Mouse (Mus musculus) heart, adult 2 months (tissue): ENCODE measurements around the gene Pdss2. TPM values are rescaled to one million over a fixed set of nuclear protein-coding genes. Genes with fewer than 3 reads are reported as not detected.

Source experiments
- DNase-seq, 2 experiments: peaks; one replicate each; pipeline ENCODE4 v3.0.0; 2021
- H3K27ac ChIP-seq: fragments of 200-600 bp; 2 replicates; pipeline ENCODE4 v1.8.1; 2022
- H3K27me3 ChIP-seq: fragments of 200-500 bp; 2 replicates; pipeline ENCODE4 v1.6.1; 2012; ENCODE audit warnings: mild to moderate bottlenecking, low read length, inconsistent platforms, mixed read lengths; ENCODE audit not compliant: control insufficient read depth, insufficient read depth
- H3K36me3 ChIP-seq: fragments of 200-500 bp; 2 replicates; pipeline ENCODE4 v1.6.1; 2012; ENCODE audit warnings: low read length, inconsistent platforms; ENCODE audit not compliant: control insufficient read depth, insufficient read depth
- H3K4me1 ChIP-seq: fragments of 200-500 bp; 2 replicates; pipeline ENCODE4 v1.6.1; 2011; ENCODE audit warnings: low read length; ENCODE audit not compliant: control insufficient read depth, insufficient read depth
- H3K4me3 ChIP-seq: fragments of 200-600 bp; 2 replicates; pipeline ENCODE4 v1.8.1; 2022
- H3K79me2 ChIP-seq: fragments of 200-500 bp; replicated peaks from 2 replicates; pipeline ENCODE4 v1.6.1; 2012; ENCODE audit warnings: mild to moderate bottlenecking, inconsistent platforms, low read length, moderate library complexity, mixed read lengths; ENCODE audit not compliant: control insufficient read depth, insufficient read depth
- H3K9ac ChIP-seq: fragments of 200-500 bp; 2 replicates; pipeline ENCODE4 v1.6.1; 2012; ENCODE audit warnings: low read depth, mild to moderate bottlenecking, control low read depth, inconsistent platforms, low read length, mixed read lengths
- CTCF ChIP-seq: fragments of 200-600 bp; IDR thresholded peaks from 2 replicates; pipeline ENCODE4 v1.8.1; 2022; ENCODE audit warnings: antibody characterized with exemption, mild to moderate bottlenecking, moderate library complexity
- EP300 ChIP-seq: fragments of 200-500 bp; IDR thresholded peaks from 2 replicates; pipeline ENCODE4 v1.6.1; 2011; ENCODE audit warnings: low read depth, low read length, control low read depth; ENCODE audit not compliant: insufficient read depth
- POLR2A ChIP-seq: fragments of 200-500 bp; IDR thresholded peaks from 2 replicates; pipeline ENCODE4 v1.6.1; 2011; ENCODE audit warnings: mild to moderate bottlenecking, low read depth, low read length, control low read depth; ENCODE audit not compliant: insufficient read depth
- WGBS: fragments of 180-500 bp; shearing (Covaris S2); methylation state at CpG from one replicate; pipeline ENCODE4 v1.1.7; 2018; 5-methylcytosine and 5-hydroxymethylcytosine counted together
- intact Hi-C: fragments of 180-260 bp; cut with DNase I; formaldehyde crosslinking; loops from one replicate; pipeline ENCODE4 v1.15.1; 2025
- polyA plus RNA-seq: library from polyadenylated mRNA; depleted of rRNA; stranded (reverse); fragments of >200 nt; gene quantifications from 2 replicates; pipeline ENCODE4 v1.2.3, GENCODE M21; 2012
- total RNA-seq, 2 experiments: library from RNA; stranded (reverse); gene quantifications; 2 replicates each; pipeline ENCODE4 v1.2.3; 2021

The Pdss2 gene
- total and polyA plus RNA-seq, 3 experiments, result 16.6 to 33.7 (median 31.1) TPM

DNA sequence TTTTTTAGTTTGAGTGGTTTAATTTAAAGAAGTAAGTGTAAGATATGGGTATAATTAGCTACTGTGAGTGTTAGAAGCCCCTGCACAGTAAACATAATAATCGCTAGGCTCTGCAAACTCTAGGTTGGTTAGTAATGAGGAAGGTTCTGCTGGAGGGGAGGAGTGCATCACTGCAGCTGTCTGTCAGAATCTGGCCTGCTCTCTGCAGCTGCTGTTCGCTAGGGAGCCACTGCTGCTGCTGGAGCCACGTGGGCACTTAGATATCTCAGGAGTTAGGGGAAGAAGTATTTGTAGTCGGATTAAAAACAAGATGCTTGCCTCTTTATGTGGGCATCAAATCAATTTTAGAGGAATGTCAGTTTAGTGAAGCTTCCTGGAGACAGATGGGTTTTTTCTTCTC, 13.2 kb downstream of the Pdss2 start:
- no peak for TF ChIP-seq POLR2A
- TF ChIP-seq EP300, result no peak
- no peak for TF ChIP-seq CTCF
- no peak overlapping the region for H3K27ac ChIP-seq
- WGBS, result 54% methylated on average over 4 of the region's 4 CpGs
- H3K4me1 ChIP-seq, result no peaks in the 10 kb centered on the region
- intact Hi-C loops, result no loop called here
- H3K4me3 ChIP-seq, result no peak overlapping the region
- no peak for DNase-seq
- no peaks in the 10 kb centered on the region for H3K79me2 ChIP-seq
- H3K36me3 ChIP-seq, result no peaks in the 10 kb centered on the region
- no peak overlapping the region for H3K9ac ChIP-seq
- H3K27me3 ChIP-seq, result no peaks in the 10 kb centered on the region

- intact Hi-C loops, result no loop called here
- Histone ChIP-seq H3K4me3 (no peak overlapping the region), H3K27ac (no peak overlapping the region), H3K27me3 (no peaks in the 10 kb centered on the region), H3K9ac (no peak overlapping the region), H3K79me2 (no peaks in the 10 kb centered on the region), H3K36me3 (no peaks in the 10 kb centered on the region), H3K4me1 (no peaks in the 10 kb centered on the region)
- no peak for TF ChIP-seq POLR2A
- TF ChIP-seq EP300, result no peak
- TF ChIP-seq CTCF, result no peak
- DNase-seq, result no peak
- WGBS, result 71% methylated on average over 3 of the region's 3 CpGs
Observed at GRCm38 (mm10) chr10:43235011-43235410, 13.7 kb downstream of the Pdss2 start.

DNA sequence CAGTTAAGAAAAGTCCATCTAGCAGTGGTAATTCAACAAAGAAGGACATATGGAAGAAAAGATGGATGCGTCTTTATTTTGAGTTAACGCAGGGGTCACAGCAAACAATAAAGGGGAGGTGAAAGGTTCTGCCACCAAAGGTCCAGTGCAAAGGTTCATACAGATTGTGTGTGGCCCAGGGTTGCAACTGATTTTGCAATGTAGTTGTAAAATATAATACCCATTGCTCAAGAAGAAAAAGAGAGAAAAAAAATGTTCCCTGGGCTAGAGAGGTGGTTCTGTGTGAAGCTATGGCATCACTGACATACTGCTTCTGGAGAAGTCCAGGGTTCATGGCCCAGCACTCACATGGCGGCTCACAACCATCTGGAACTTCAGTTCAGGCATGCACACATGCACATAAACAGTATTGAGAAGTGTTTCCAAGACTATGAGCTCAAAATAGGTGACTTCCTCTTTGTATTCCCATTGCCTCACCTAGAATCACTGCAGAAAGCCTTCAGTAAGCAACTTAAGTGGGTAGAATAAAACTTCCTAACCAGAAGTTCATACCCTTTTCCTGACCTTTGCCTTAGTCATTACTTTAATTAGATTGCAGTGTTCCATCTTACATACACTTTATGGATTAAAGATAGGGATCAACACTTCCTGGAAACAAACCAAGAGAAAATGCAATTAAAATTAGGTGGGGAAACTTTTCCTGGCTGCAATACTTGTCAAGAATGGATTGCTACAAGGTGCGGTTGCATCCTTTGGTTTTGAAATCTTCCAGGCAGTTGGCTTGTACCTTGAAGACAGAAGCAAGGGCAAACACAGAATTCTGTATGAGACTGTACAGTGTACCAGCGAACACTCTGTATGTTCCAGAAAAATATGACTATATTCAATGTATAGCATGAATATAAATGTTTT, 14.7 kb downstream of the Pdss2 start:
- WGBS, result 90% methylated on average over 5 of the region's 5 CpGs
- H3K4me1 ChIP-seq, result no peaks in the 10 kb centered on the region

DNA sequence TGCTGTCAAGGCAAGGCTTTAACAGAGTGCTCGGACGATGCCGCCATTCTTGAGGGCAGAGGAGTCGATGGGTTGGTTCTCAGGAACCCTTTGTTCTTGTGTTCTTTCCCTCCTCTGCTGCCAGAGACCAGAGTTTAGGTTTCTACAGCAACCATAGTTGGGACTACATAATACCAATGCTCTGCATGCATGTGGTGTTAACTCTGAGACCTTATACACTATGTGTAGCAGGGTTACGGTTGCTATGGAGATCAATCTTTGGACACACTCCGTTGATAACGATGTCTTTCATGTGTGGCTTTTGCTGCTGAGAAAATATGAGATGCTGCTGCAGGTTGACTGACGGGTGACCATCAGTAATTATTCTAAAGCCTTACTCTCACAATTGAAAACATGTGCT, 20.9 kb downstream of the Pdss2 start:
- H3K36me3 ChIP-seq, result no peaks in the 10 kb centered on the region
- no peak overlapping the region for H3K4me3 ChIP-seq
- H3K27me3 ChIP-seq, result no peaks in the 10 kb centered on the region
- no peak overlapping the region for H3K27ac ChIP-seq
- peaks cover 3% of the 10 kb centered on the region; the same call in 1 of the 2 replicates for H3K79me2 ChIP-seq
- 96% methylated on average over 8 of the region's 8 CpGs for WGBS
- no peak for TF ChIP-seq POLR2A
- H3K9ac ChIP-seq, result no peak overlapping the region
- peaks cover 2% of the 10 kb centered on the region for H3K4me1 ChIP-seq
- intact Hi-C loops, result no loop called here
- no peak for DNase-seq

More for the DNA sequence above, 14.7 kb downstream of the Pdss2 start:
- no peak for DNase-seq
- H3K27ac ChIP-seq, result no peak overlapping the region
- H3K27me3 ChIP-seq, result no peaks in the 10 kb centered on the region
- TF ChIP-seq EP300 (no peak), CTCF (no peak), POLR2A (no peak)
- no peaks in the 10 kb centered on the region for H3K36me3 ChIP-seq
- no peak overlapping the region for H3K9ac ChIP-seq
- intact Hi-C loops, result no loop called here
- H3K79me2 ChIP-seq, result no peaks in the 10 kb centered on the region
- H3K4me3 ChIP-seq, result no peak overlapping the region

- H3K79me2 ChIP-seq, result peaks cover 3% of the 10 kb centered on the region; the same call in 1 of the 2 replicates
- intact Hi-C loops, result no loop called here
Observed at GRCm38 (mm10) chr10:43244262-43244806, 23.0 kb downstream of the Pdss2 start.

More at GRCm38 (mm10) chr10:43244262-43244806, 23.0 kb downstream of the Pdss2 start:
- Histone ChIP-seq H3K4me3 (no peak overlapping the region), H3K4me1 (peaks cover 2% of the 10 kb centered on the region), H3K27ac (no peak overlapping the region), H3K9ac (no peak overlapping the region), H3K27me3 (no peaks in the 10 kb centered on the region), H3K36me3 (no peaks in the 10 kb centered on the region)
- TF ChIP-seq EP300, result no peak
- TF ChIP-seq POLR2A, result no peak
- no peak for TF ChIP-seq CTCF
- 52% methylated on average over 3 of the region's 3 CpGs for WGBS
- no peak for DNase-seq
